Mouse (Mus musculus) kidney, embryonic 16.5 days (tissue): ENCODE measurements around the gene Inpp5e. TPM values are rescaled to one million over a fixed set of nuclear protein-coding genes. Genes with fewer than 3 reads are reported as not detected.

ENCODE experiments used
- ATAC-seq: fragments of 200-750 bp; cut with Nextera tagmentation; 2 replicates; pipeline ENCODE4 v1.8.0; 2017; ENCODE audit warnings: moderate TSS enrichment; ENCODE audit not compliant: low FRiP score, low TSS enrichment
- H3K27ac ChIP-seq: fragments of 300-500 bp; sonication (generic); 2 replicates; pipeline ENCODE4 v1.5.1; 2014; ENCODE audit warnings: low read length
- H3K27me3 ChIP-seq: fragments of 300-500 bp; sonication (generic); 2 replicates; pipeline ENCODE4 v1.6.1; 2014; ENCODE audit warnings: low read length, control low read depth, mixed read lengths; ENCODE audit not compliant: insufficient read depth
- H3K36me3 ChIP-seq: fragments of 300-500 bp; sonication (generic); 2 replicates; pipeline ENCODE4 v1.6.1; 2014; ENCODE audit warnings: low read length, control low read depth, mixed read lengths; ENCODE audit not compliant: insufficient read depth
- H3K4me1 ChIP-seq: fragments of 300-500 bp; sonication (generic); 2 replicates; pipeline ENCODE4 v1.6.1; 2014; ENCODE audit warnings: low read length, control low read depth, mixed read lengths; ENCODE audit not compliant: insufficient read depth
- H3K4me2 ChIP-seq: fragments of 300-500 bp; sonication (generic); replicated peaks from 2 replicates; pipeline ENCODE4 v1.6.1; 2014; ENCODE audit warnings: low read depth, low read length
- H3K4me3 ChIP-seq: fragments of 300-500 bp; sonication (generic); 2 replicates; pipeline ENCODE4 v1.5.1; 2014; ENCODE audit warnings: mild to moderate bottlenecking, low read length
- H3K9ac ChIP-seq: fragments of 300-500 bp; sonication (generic); replicated peaks from 2 replicates; pipeline ENCODE4 v1.6.1; 2014; ENCODE audit warnings: low read length
- H3K9me3 ChIP-seq: fragments of 300-500 bp; sonication (generic); 2 replicates; pipeline ENCODE4 v1.6.1; 2016; ENCODE audit warnings: low read length, control low read depth
- WGBS: fragments of 180-500 bp; shearing (Covaris S2); extraction: QIAGEN DNeasy Blood & Tissue Kit; methylation state at CpG from one replicate; pipeline ENCODE4 v1.1.7; 2014; 5-methylcytosine and 5-hydroxymethylcytosine counted together
- polyA plus RNA-seq: library from polyadenylated mRNA; unstranded; fragments of >200 nt; fragmentation: Nextera tagmentation; extraction: Ambion mirVana; gene quantifications from 2 replicates; pipeline ENCODE4 v1.2.1, GENCODE M21; 2015

Gene Inpp5e
- polyA plus RNA-seq, 1 experiment from 2014 or later: 24.9 TPM

GRCm38 (mm10) chr2:26443876-26444275, 34.9 kb upstream of the Inpp5e start:
- peak overlapping the region; percentile 79 for H3K4me2 ChIP-seq
- 34% methylated on average over 3 of the region's 3 CpGs for WGBS
- no peak for ATAC-seq

GRCm38 (mm10) chr2:26442843-26443242, 33.8 kb upstream of the Inpp5e start:
- no peak overlapping the region for H3K4me3 ChIP-seq
- H3K4me2 ChIP-seq: no peak overlapping the region
- H3K36me3 ChIP-seq: peaks cover 37% of the 10 kb centered on the region
- peaks cover 29% of the 10 kb centered on the region for H3K4me1 ChIP-seq
- no peaks in the 10 kb centered on the region for H3K27me3 ChIP-seq
- 94% methylated on average over 1 of the region's 1 CpGs for WGBS
- no peak overlapping the region for H3K27ac ChIP-seq
- no peak for ATAC-seq
- no peak overlapping the region for H3K9ac ChIP-seq
- no peaks in the 10 kb centered on the region for H3K9me3 ChIP-seq

More at GRCm38 (mm10) chr2:26443876-26444275, 34.9 kb upstream of the Inpp5e start:
- Histone ChIP-seq H3K9ac (peak overlapping the region; percentile 93), H3K27ac (no peak overlapping the region), H3K9me3 (no peaks in the 10 kb centered on the region), H3K4me3 (peak overlapping the region; percentile 68), H3K27me3 (no peaks in the 10 kb centered on the region), H3K4me1 (peaks cover 29% of the 10 kb centered on the region), H3K36me3 (peaks cover 29% of the 10 kb centered on the region)

- ATAC-seq: no peak
- H3K27ac ChIP-seq: no peak overlapping the region
- H3K4me1 ChIP-seq: peaks cover 21% of the 10 kb centered on the region
- H3K27me3 ChIP-seq: no peaks in the 10 kb centered on the region
- H3K4me2 ChIP-seq: no peak overlapping the region
- H3K9ac ChIP-seq: no peak overlapping the region
- H3K36me3 ChIP-seq: peaks cover 41% of the 10 kb centered on the region
- H3K4me3 ChIP-seq: no peak overlapping the region
- 76% methylated on average over 5 of the region's 5 CpGs for WGBS
- H3K9me3 ChIP-seq: no peaks in the 10 kb centered on the region
Observed at GRCm38 (mm10) chr2:26441688-26442087, 32.7 kb upstream of the Inpp5e start.

GRCm38 (mm10) chr2:26441261-26441660, 32.3 kb upstream of the Inpp5e start:
- Histone ChIP-seq H3K4me3 (no peak overlapping the region), H3K9me3 (no peaks in the 10 kb centered on the region), H3K27me3 (no peaks in the 10 kb centered on the region), H3K4me2 (no peak overlapping the region), H3K36me3 (peaks cover 42% of the 10 kb centered on the region), H3K27ac (no peak overlapping the region), H3K4me1 (peaks cover 17% of the 10 kb centered on the region), H3K9ac (no peak overlapping the region)
- ATAC-seq: no peak
- WGBS: 92% methylated on average over 4 of the region's 4 CpGs

GRCm38 (mm10) chr2:26439671-26440070, 30.7 kb upstream of the Inpp5e start:
- Histone ChIP-seq H3K27me3 (no peaks in the 10 kb centered on the region), H3K4me3 (no peak overlapping the region), H3K9me3 (no peaks in the 10 kb centered on the region), H3K4me2 (no peak overlapping the region), H3K9ac (no peak overlapping the region), H3K4me1 (peaks cover 15% of the 10 kb centered on the region), H3K36me3 (peaks cover 57% of the 10 kb centered on the region), H3K27ac (no peak overlapping the region)
- 91% methylated on average over 6 of the region's 6 CpGs for WGBS
- no peak for ATAC-seq

- H3K27me3 ChIP-seq: no peaks in the 10 kb centered on the region
- 91% methylated on average over 7 of the region's 7 CpGs for WGBS
- H3K9ac ChIP-seq: no peak overlapping the region
- H3K4me1 ChIP-seq: peaks cover 6% of the 10 kb centered on the region
- no peaks in the 10 kb centered on the region for H3K9me3 ChIP-seq
- H3K4me2 ChIP-seq: no peak overlapping the region
- ATAC-seq: no peak
- H3K4me3 ChIP-seq: no peak overlapping the region
- H3K27ac ChIP-seq: no peak overlapping the region
- peaks cover 68% of the 10 kb centered on the region for H3K36me3 ChIP-seq
Observed at GRCm38 (mm10) chr2:26438373-26438772, 29.4 kb upstream of the Inpp5e start.

GRCm38 (mm10) chr2:26437221-26437620, 28.2 kb upstream of the Inpp5e start:
- no peaks in the 10 kb centered on the region for H3K9me3 ChIP-seq
- no peak for ATAC-seq
- H3K27me3 ChIP-seq: no peaks in the 10 kb centered on the region
- H3K4me2 ChIP-seq: no peak overlapping the region
- no peak overlapping the region for H3K4me3 ChIP-seq
- no peak overlapping the region for H3K27ac ChIP-seq
- no peak overlapping the region for H3K9ac ChIP-seq
- H3K4me1 ChIP-seq: no peaks in the 10 kb centered on the region
- H3K36me3 ChIP-seq: peaks cover 71% of the 10 kb centered on the region
- WGBS: 68% methylated on average over 4 of the region's 4 CpGs

- WGBS: 90% methylated on average over 7 of the region's 7 CpGs
- peak; percentile 70; the same call in 1 of the 2 replicates for ATAC-seq
- Histone ChIP-seq H3K4me3 (no peak overlapping the region), H3K4me1 (no peaks in the 10 kb centered on the region), H3K9me3 (no peaks in the 10 kb centered on the region), H3K4me2 (no peak overlapping the region), H3K27ac (no peak overlapping the region), H3K9ac (no peak overlapping the region), H3K27me3 (no peaks in the 10 kb centered on the region), H3K36me3 (peaks cover 69% of the 10 kb centered on the region)
Observed at GRCm38 (mm10) chr2:26434791-26435572, 26.0 kb upstream of the Inpp5e start.

GRCm38 (mm10) chr2:26429851-26430250, 20.8 kb upstream of the Inpp5e start:
- ATAC-seq: no peak
- no peak overlapping the region for H3K9ac ChIP-seq
- no peaks in the 10 kb centered on the region for H3K9me3 ChIP-seq
- 98% methylated on average over 5 of the region's 5 CpGs for WGBS
- H3K4me1 ChIP-seq: no peaks in the 10 kb centered on the region
- no peak overlapping the region for H3K27ac ChIP-seq
- no peak overlapping the region for H3K4me3 ChIP-seq
- H3K4me2 ChIP-seq: no peak overlapping the region
- peaks cover 77% of the 10 kb centered on the region for H3K36me3 ChIP-seq
- H3K27me3 ChIP-seq: no peaks in the 10 kb centered on the region

- no peak overlapping the region for H3K4me3 ChIP-seq
- no peaks in the 10 kb centered on the region for H3K27me3 ChIP-seq
- H3K36me3 ChIP-seq: peaks cover 92% of the 10 kb centered on the region
- no peak overlapping the region for H3K4me2 ChIP-seq
- no peak overlapping the region for H3K27ac ChIP-seq
- no peaks in the 10 kb centered on the region for H3K9me3 ChIP-seq
- H3K9ac ChIP-seq: no peak overlapping the region
- no peak for ATAC-seq
- no peaks in the 10 kb centered on the region for H3K4me1 ChIP-seq
- 96% methylated on average over 2 of the region's 2 CpGs for WGBS
Observed at GRCm38 (mm10) chr2:26424541-26424940, 15.5 kb upstream of the Inpp5e start.
